Mouse (Mus musculus) gastrocnemius, adult 8-10 months (tissue): Measurements from ENCODE around the gene Olfr71. TPM values are rescaled to one million over a fixed set of nuclear protein-coding genes. Genes with fewer than 3 reads are reported as not detected.

Experiments
- DNase-seq, 2 experiments: peaks; one replicate each; pipeline ENCODE4 v3.0.0; 2022; ENCODE audit warnings: low spot score in 2 of 2
- total RNA-seq, 4 experiments: library from RNA; stranded (reverse); gene quantifications; 2 replicates each; pipeline ENCODE4 v1.2.4; 2022

Olfr71 gene
- total RNA-seq, 4 experiments from 2014 or later, result not detected

- DNase-seq, result no peak
Measured at GRCm38 (mm10) chr4:43713652-43714219, 3.7 kb upstream of the Olfr71 start.

GRCm38 (mm10) chr4:43711821-43712220 lies 1.8 kb upstream of the Olfr71 start:
- DNase-seq, result peak; percentile 67 to 69

DNA sequence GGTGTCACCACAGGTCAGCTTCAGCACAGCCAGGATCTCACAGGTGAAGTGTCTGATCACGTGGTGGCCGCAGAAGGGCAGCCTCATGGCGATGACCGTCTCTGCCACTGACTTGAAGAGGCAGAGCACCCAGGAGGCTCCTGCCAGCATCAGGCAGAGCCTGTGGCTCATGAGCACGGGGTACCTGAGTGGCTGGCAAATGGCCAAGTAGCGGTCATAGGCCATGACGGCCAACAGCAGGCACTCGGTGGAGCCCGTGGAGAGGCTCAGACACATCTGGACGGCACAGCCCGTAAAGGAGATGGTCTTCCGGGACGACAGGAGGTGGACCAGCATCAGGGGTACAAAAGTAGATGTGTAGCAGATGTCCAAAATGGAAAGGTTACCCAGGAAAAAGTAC lies 4.1 kb downstream of the Olfr71 start:
- DNase-seq, result no peak

DNA sequence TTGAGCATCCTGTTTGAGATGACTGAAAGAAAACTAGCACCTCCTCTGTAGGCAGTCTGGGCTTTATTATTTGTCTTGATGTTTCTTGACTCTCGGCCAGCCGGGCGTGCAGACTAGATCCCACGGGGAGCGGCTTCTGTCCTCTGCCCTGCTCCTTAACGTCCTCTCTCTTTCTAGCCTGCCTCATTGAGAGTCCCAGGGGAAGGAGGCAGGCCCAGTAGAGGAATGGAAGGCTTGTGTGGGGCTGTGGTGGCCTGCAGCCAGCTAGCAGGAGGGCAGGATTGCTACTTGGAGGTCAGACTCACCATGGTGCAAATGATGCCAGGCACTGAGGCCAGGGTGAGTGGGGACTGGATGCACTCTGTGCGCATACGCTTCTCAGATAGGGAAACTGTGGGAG lies 6.2 kb downstream of the Olfr71 start:
- DNase-seq, result no peak

DNA sequence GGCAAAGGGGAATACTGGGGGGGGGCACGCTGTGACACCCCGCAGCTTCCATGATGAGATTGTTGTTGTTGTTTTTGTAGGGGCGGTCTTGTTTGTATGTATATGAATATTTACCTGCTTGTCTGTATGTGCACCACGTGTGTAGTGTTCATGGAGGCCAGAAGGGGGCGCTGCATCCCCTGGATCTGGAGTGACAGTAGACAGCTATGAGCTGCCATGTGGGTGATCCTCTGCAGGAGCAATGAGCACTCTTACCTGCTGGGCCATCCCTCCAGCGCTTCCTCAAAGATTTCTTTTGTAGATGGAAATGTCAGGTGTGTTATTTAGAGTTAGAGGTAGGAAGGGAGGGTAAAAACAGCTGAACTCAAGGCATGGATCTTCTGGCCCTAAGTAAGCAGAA lies 6.6 kb downstream of the Olfr71 start:
- DNase-seq, result no peak

DNA sequence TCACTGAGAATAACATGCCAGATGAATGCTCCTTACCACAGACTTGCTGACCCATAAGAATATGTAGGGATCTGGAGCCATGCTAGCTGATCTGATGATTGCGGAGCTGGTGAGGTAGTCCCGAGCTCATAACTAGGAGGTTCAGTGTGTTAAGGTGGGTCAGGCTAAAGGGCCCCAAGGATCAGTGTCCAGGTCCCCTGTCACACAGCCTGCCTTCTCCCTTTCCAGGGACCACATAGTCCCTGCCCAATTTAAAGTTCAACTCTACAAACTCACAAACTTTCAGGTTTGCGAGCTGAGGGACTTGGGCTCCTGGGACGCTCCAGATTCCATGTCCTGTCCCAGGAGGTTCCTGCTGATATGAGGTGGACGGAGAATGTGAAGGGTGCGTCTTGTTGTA lies 9.3 kb downstream of the Olfr71 start, which contains the start of gene Olfr70:
TSS of gene Olfr70 (minus strand) at position 101 of the 400 bp plus-strand sequence.
- no peak for DNase-seq

GRCm38 (mm10) chr4:43696561-43696960 lies 13.5 kb downstream of the Olfr71 start:
- DNase-seq, result no peak

DNA sequence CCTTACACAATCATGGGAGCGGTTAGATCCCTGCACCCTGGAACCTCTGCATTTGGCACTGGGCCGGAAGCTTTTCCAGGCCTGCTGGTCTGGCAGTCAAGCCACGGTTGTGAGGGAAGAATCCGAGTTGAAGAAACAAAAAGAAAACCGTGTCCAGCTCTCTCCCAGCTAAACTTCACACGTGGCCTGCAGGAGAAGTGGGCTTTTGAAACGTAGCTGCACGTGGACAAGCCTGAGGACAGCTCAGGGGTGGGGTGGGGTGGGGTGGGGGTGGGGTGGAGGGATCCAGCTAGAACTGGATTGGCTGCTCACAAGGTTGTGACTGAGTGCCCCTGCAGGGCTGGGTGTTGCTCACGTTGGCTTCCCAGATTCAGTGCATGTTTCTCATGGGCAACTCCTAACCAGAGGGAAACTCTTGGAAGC lies 14.8 kb downstream of the Olfr71 start:
- DNase-seq, result peak; percentile 36 to 66

GRCm38 (mm10) chr4:43694439-43695248 lies 15.4 kb downstream of the Olfr71 start:
- DNase-seq, result no peak

DNA sequence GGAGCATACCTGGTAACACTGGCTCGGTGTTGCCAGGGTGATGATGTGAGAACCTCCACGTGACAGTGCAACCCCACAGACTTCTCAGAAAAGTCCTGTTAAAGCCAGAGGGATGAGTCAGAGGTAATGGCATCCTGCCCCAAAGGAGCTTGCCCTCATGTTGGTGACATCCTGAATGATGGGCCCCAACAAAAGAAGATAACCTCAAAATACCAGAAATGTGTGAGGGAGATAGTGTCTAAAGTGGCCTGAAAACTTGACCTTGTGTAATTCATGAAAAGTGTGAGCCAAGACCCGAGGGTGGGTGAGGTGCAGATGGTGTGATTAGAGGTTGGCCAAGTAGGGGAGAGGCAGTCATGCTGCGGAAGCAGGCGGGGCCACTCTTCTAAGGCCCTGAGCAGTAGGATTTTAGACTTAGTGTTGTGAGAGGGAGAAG lies 16.2 kb downstream of the Olfr71 start:
- peak in 1 of 2 experiments; percentile 25 for DNase-seq

DNA sequence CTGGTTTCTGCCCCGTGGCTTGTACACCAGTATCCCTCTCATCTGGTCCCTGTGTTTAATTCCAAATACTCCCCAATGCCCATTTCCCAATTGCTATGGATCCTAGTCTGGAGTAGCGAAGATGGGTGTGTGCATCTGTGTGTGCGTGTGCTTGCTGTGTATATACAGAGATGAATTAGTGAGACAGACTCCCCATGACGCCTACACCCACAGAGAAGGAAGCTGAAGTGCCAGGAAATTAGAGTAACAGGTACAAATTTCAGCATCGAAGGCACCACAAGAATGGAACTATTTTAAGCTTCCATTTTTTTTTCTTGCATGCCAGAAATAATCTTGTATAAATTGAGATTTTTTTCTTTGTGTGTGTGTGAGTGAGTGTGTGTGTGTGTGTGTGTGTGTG lies 19.0 kb downstream of the Olfr71 start:
- no peak for DNase-seq

GRCm38 (mm10) chr4:43690021-43690420 lies 20.0 kb downstream of the Olfr71 start:
- DNase-seq, result no peak

- DNase-seq, result peak; percentile 72 to 76
Measured at GRCm38 (mm10) chr4:43679416-43680043, 30.5 kb downstream of the Olfr71 start.

DNA sequence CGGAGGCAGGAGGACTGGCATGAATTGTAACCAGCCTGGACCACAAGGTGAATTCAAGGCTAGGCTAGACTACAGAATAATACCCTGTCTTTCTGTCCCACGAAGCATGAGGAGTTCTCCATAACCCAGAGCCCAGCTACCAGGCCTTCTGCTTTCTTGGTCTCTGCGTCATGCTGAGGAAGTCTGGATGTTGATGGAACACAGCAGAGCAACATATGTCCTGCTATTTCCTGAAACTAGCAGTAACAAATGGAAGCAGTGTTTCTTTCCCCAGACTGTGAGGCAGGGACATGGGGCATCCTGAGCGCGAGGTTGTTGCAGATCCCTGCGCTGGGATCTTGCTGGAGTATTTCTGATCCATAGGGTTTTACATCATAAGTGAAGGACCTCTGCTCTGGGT lies 31.5 kb downstream of the Olfr71 start:
- no peak for DNase-seq

DNA sequence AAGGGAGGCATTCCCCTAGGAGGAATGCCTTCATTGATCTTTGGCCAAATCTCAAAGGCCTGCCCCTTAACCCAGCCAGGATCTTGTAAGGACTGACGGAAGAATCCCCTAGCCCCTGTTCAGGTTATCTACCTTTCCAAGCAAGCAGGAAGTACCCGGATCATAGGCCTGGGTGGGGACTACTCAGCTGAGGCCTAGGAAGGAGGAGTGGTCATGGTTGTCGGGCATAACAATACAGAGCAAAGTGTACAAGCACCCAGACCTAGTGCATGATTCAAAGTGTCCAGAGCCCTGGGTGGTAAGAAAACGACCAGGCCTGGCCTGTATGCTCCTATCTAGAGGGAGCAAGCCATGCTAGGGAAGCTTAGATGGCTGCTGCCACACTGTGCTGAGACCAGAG lies 34.4 kb downstream of the Olfr71 start:
- DNase-seq, result no peak

- DNase-seq, result no peak
Measured at GRCm38 (mm10) chr4:43674974-43675373, 35.1 kb downstream of the Olfr71 start.

DNA sequence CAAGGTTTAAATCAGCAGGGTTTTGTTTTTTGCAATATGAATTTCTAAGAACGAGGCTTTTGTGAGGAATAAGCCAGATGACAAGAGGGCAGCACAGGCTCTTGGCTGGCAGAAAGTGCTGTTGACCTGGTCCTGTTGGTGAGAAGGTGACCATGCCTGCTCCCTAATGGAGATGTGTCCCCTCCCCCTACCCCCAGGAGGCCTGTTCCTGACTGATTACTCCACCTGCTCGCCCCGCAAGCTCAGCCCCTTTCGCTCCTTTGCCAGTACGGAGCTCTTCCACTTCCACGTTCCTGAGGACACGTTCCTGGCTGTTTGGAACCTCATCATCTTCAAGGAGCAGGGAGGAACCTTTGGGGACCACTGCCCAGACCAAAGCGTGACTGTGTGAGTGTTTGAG lies 36.4 kb downstream of the Olfr71 start:
- DNase-seq, result no peak

GRCm38 (mm10) chr4:43672070-43672469 lies 38.0 kb downstream of the Olfr71 start:
- DNase-seq, result peak; percentile 71 to 75

GRCm38 (mm10) chr4:43669428-43669794 lies 40.6 kb downstream of the Olfr71 start:
- peak; percentile 42 to 58 for DNase-seq

DNA sequence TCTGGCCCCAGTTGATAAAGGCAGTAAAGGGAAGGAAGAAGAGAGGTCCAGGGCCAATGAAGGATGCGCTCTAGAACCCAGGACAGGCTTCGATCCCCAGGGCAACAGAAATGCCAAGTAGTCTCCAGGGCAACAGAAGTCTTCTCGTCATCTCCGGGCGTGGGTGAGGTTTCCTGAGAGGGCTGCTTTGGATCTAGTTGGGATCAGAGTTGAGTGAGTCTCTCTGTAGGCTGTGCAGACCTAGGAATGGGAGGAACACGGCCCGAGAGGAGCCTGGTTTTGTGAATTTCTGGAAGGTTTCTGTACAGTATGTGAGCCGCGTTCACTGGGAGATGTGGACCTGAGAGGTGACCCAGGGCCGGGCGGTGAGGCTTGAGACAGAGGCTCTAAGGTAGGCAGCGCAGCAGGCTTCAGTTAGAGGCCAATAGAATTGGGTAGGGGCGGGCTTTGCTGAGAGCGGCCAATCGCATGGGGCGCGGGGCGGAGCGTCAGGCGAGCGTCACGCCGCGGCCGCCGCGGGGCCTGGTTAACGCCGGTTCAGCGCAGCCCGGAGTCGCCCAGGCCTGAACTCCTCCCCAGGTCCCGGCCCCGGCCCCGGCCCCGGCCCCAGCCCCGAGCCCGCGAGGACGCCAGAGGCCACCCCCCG lies 41.1 kb downstream of the Olfr71 start, which contains the start of the genes Tmem8b and Fam221b:
TSS of gene Tmem8b (plus strand) at position 190 of the 646 bp plus-strand sequence.
TSS of gene Fam221b (minus strand) at position 364 of the 646 bp plus-strand sequence.
- peak; percentile 75 to 78 for DNase-seq

DNA sequence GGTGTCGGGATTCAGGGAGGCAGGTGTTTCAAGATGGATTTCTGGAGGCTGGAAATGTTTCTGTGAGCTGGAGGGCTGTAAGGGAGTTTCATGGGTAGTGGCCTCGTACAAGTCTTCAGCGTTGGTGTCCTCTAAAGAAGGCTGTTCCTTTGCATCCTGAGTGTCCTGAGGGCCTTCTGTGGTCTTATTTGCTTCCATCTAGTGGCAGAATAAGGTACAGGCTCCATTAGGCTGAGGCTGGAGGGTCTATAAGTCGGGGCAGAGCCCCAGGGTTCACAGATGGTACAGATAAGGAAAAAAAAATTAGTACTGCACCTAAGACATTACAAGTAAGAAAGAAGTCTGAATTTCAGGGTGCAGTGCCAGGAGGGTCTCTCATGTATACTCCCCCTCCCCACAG lies 43.6 kb downstream of the Olfr71 start:
- no peak for DNase-seq

DNA sequence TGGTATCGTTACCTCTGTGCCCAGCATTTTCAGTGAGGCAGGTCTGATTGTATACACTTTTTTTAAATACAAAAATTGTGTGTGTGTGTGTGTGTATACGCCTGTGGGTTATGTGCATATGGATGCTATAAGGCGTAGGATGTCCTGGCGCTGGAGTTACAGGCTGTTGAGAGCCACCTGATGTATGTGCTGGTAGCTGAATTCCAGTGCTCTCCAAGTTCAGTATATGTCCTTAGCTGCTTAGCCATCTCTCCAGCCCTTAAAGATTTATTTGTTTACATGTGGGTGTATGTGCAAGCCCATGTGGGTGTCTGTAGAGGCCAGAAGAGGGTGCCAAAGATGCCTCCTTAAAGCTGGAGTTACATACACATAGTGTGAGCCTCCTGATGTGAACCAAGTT lies 52.9 kb downstream of the Olfr71 start:
- DNase-seq, result no peak
